Mouse (Mus musculus) kidney, adult 10 weeks (tissue): ENCODE measurements around the gene Pid1. TPM values are rescaled to one million over a fixed set of nuclear protein-coding genes. Genes with fewer than 3 reads are reported as not detected.

Source experiments
- polyA plus RNA-seq: library from polyadenylated mRNA; stranded (reverse); fragments of 350-450 nt; fragmentation: Illumina TruSeq; extraction: RNeasy Lipid Tissue Mini Kit (QIAGEN cat#74804); gene quantifications from one replicate; pipeline ENCODE4 v1.2.3, GENCODE M21; 2014; ENCODE audit warnings: low read depth, low replicate concordance

Pid1 gene
- polyA plus RNA-seq, result 13.8 TPM

GRCm38 (mm10) chr1:84363967-84364366 is at the start of gene Pid1:
TSS of gene Pid1 (minus strand) at chr1:84364180.

